Mouse (Mus musculus): ENCODE data around the gene 2810004N23Rik.
A peak's percentile ranks its signal among the peaks of the same experiment; 100 is the strongest.

- TF ChIP-seq CTCF (IDR thresholded peaks at IDR 0.05; ENCODE audit: low read depth) = peak; percentile 47
- no peak for TF ChIP-seq EP300 (IDR thresholded peaks at IDR 0.05; ENCODE audit: low read depth)
These were observed 25.5 kb upstream of the 2810004N23Rik start for GRCm38 (mm10) chr8:124888385-124888784.

All from liver, embryonic 14.5 days (tissue).